Mouse (Mus musculus): ENCODE data around the gene Hsf2bp.

Hsf2bp gene

DNA sequence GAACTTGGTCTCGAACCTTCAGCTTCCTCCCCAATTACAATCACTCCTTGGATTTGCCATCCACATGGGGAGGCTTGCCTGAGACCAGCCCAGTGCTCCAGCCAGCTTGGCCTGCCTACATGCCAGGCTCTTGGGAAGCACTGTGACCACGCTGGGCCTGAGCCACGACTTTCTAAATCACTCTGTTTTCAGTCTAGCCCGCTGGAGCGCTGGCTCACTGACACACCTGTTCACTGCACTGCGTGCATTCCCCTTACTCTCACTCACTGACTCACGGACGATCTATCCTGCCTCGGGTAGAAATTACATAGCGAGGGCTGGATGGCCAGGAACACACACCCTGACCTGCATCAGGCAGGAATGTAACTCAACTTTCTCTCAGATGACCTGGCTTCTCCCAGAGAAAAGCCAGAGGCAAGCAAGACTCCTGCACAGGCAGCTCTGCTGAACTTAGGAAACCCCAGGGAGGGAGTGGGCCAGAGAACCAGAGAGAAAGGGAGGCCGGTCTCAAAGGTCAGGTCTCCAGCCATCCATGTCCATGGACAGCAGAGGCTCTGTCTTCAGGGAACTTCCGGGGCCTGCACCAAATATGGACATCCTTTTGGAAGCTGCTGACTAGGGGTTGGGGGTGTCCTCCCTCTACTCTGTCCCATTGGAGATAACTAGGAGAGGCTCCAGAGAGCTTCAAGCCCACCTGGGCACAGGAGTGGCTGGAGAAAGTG lies 97.4 kb downstream of the Hsf2bp start:
- DNase-seq (ENCODE audit: low read depth, low spot score) = no peak

DNA sequence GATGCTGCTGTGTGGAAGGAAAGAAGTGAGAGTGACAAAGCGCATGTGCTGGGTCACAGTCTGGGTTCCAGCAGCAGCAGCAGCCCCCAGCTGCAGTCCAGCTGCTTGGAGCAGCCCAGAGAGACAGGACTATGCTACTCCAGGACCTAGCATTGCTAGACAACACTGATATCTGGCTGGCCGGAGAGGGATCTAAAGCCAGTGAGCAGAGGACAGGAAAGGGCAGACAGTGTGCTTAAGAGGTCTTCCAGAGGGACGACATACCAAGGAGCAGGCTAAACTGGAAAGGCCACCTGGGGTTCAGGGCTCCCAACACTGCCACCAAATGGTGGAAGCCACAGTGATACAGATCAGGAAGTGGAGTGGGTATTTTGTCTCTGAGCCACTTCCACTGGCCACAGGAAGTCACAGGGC lies 99.0 kb downstream of the Hsf2bp start:
- no peak for DNase-seq (ENCODE audit: low read depth, low spot score)

DNA sequence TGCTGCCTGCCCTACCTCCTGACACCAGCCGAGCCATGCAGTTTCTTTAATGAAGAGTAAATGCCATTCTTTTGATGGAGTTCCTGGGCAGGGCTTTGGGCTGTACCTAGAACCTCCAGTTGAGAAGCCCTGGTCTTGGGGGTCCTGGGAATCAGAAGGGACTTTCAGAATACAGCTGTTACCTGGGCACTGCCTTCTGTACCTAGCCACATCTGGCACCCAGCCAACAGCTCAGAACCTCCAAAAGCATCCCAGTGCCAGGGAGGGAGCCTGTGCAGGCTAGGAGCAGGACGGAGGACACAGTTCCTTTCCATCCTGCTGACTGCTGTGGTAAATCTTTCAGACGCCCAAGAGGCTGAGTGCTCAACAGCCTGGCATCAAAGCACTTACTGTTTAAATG lies 100.3 kb downstream of the Hsf2bp start:
- no peak for DNase-seq (ENCODE audit: low read depth, low spot score)

DNA sequence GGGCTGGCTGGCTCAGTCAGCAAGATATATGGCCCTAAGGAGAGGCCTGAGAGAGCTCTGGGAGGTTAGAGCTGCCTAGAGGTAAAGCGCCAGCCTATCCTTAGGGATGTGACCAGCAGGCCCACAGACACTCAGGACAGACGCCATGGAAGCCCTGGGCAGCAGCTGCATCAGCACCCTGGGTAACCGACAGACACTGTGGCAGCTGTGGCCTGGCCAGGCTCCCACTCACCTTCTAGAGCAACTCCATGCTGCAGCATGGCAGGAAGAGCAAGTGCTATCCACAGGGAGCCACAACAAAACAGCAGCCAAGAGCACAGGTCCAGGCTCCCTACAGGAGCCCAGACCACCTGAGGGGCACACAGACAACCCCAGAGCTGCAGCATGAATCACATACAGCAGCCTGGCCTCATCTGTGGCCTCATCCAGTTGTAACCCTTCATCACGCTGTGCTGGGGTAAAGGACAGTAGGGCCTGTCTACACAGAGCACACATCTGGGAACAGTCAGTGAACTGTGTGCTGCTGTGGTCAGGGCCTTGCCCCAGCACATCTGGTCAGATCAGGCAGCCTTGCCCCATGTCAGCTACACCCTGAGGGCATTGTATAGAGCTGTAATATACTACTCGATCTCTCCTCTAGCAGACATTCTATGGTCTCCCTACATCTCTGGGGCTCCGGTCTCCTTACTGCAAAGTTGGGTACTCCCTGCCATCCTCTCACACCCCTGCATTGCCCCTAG lies 100.9 kb downstream of the Hsf2bp start:
- DNase-seq (ENCODE audit: low read depth, low spot score) = no peak

DNA sequence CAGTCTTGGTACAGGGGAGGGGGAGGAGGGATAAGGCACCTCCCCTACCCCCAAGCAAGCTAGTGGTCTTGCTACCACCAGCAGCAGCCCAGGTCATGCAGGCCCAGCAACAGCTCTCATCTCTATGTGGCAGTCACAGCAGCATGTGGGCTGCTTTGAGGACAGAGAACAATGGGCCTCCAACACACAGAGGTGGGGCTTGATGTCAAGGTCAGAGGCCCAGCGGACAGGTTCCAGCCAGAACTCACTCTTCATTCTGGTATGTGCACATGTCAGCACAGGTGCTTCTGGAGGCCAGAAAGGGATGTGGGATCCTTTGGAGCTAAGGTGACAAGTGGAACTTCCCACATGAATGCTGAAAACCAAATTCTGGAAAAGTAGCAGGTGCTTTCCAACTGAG lies 102.2 kb downstream of the Hsf2bp start:
- no peak for DNase-seq (ENCODE audit: low read depth, low spot score)

DNA sequence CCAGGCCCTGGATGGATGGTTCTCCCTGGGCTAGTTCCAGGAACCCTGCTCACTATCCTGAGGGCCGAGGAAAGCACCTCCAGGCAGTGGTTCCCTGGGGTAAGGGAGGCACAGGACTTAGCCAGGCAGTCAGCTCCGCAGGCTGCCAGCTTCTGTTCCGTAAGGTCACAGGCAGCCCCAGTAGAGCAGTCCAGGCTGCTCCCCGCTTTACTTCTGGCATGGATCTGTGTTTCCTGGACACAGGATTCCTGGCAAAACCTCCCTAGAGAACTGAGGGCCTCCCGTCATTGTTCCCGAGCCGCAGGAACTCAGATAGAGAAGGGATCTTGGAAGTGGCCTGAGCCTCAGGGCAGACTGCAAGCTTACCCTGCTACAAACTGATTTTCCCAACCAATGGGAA lies 104.7 kb downstream of the Hsf2bp start:
- DNase-seq (ENCODE audit: low read depth, low spot score) = no peak

DNA sequence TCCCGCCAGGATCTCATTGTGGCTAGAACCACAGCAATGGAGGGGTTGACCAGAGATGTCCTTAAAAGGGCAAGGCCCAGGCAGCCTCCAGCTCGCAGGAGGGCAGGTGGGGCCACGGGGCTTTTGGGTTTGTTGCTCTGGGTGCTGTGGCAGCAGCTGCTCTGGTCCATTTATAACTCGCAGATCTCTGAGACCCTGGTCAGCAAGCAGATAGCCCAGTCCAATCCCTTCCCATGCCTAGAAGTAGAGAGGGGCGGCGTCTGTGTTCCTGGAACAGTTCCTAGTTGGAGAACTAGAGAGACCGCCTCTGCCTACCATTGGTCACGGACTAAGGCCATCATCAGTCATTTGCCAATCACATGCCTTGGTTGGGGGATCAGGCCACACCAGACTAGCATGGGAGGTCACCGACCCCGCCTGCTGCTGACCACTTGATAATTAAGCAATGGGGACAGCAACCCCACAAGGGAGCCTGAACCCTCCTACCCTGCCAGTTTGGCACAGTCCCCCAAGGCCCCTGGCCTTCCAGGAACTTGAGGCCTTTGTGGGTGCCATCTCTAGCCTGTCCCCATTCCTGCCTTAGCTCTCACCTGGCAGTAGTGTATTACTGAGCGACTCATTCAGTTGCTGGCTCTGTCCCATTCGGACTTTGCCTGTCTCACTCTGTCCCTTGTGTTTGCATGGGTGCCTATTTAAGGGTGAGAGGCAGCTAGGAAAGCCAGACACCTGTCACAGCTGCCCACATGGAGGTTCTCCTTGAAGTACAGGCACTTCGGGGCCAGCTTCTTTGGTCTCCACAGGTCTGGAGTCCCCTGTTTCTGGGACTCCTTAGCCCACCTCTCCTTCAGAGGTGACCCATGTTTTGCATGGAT lies 106.1 kb downstream of the Hsf2bp start:
- no peak for DNase-seq (ENCODE audit: low read depth, low spot score)

DNA sequence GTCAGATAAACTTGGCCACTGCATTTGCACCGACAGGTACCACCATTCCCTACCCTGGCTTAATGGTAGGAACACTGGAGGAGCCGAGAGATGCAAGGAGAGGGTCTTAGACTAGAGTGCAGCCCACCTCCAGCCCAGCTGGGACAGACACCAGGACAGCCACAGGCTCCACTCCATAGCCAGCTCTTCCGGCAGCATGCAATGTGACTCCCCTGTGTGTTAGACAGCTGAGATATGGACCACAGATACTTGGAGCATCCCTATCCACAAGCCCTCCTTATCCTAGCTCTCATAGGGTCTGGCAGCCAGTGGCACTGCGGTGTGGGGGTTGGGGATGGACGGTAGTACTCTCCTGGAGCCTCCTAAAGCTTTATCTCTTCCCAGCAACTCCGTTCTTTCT lies 107.1 kb downstream of the Hsf2bp start:
- DNase-seq (ENCODE audit: low read depth, low spot score) = no peak

DNA sequence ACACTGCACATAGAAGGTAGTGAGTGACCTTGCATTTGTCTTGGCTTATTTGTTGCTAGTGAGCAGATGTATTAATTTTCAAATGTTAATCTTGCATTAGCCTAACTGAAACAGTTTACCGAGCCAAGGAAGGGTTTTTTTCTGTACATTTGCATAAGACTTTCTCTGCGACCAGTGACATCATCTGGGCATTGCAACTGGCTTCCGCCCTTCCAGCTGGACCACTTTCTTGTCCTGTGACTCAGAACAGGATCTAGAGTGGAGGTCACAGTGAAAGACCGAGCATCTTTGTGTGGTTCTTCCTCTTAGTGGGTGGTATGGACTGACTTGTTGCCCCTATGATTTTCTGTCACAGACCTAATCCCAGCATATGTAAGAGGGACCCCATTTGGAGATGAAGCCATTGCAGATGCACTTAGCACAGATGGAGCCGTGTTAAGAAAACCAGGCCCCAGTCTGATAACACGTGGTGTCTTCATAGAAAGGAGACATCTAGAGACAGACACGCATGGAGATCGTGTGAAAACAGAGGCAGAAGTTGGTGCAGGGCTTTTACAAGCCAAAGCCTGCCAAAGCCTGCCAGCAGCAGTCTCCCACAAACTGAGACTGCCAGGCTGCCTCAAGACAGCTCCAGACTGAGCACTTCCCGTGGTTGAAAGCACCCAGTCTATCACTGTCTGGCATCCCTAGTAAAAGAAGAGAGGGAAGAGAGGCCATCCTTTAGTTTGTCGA lies 108.1 kb downstream of the Hsf2bp start:
- DNase-seq (ENCODE audit: low read depth, low spot score) = no peak

DNA sequence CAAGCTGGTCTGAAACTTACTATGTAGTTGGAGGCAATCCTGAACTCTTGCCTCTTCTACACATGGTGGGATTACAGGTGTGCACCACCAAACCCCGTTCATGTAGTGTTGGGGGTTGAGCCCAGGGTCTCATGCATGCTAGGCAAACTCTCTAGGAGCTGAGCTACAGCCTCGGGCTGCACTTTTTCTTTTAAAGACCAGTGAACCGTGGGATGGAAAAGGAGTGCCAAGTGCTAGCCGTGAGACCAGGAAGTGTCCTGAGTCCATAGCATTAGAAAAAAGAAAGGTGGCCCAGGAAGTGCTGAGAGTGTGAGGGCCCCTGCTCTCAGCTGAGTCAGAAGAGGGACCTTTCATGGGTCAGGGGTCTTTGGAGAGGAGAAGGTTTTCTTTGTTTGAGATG lies 111.9 kb downstream of the Hsf2bp start:
- no peak for DNase-seq (ENCODE audit: low read depth, low spot score)

DNA sequence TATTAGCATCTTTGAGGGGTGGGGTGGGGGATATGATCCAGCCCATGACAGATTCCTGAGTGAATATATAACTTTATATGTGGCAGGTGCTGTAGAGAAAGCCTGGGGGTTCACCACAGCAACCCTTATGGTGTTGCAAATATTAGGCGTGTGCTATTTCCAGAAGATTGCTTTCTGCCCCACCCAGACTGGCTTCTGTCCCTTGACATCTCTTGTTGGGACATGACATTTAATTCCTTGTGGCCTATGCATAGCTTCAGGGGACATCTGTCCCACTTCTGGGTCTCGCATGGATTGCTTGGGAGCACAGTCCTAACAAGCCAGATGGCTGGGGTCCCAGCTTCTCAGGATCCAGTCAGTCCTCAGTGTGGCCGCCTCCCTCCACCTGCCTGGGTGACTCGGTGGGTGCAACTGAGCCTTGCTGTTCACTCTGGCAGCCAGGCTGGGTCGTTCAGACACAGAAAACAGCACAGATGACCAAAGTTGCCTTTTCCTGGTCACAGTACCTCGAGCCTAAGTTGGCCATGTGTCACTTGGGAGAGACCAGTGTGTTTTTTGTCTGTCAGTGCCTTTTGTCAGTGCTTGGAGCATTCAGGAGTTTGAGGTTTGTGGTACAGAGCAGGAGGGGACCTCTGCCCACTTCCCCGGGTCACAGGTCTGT lies 112.7 kb downstream of the Hsf2bp start:
- DNase-seq (ENCODE audit: low read depth, low spot score) = no peak

DNA sequence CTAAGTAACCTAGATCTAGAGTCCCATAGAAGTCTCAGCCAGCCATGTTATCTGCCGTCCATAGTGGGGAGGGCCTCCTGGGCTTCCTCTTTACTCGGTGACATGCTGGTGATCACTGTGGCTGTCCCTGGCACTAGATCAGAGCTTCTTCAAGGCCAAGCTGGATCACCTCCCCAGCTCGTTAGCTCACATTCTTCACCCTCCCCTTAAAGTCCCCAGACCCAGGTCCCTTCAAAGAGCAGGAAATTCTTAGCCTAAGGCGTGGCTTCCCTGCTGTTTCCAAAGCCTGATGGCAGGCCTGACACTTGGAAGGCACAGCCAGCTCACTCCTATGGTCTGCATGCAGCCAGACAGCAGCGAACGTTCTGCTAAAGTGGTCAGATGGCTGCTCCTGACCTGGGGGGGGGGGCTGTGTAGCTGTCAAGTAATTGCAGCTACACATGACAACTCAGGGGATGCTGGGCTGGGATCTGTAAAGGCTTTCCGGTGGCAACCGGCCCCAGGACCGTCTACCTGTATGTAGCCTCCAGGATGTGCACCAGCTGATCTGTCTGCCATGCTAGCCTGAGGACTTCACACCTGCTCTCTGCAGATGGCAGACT lies 115.5 kb downstream of the Hsf2bp start:
- no peak for DNase-seq (ENCODE audit: low read depth, low spot score)

DNA sequence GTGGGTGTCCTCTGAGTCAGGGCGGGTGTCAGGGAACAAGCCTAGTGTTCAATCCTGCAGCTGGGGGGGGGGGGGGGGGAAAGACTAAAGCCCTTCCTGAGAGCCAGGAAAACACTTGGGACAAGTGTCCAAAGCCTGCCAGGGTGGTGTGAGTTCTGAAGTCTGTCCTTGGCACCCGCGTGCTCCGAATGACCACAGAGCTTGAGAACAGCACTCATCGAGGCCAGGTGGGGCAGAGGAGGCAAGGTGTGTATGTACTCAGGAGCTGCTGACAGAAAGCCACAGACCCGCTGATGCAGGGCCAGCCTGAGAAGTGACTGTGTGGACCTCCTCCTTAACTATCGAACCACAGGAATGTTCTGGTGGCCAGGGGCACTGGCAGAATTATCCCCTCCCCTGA lies 116.5 kb downstream of the Hsf2bp start:
- no peak for DNase-seq (ENCODE audit: low read depth, low spot score)

DNA sequence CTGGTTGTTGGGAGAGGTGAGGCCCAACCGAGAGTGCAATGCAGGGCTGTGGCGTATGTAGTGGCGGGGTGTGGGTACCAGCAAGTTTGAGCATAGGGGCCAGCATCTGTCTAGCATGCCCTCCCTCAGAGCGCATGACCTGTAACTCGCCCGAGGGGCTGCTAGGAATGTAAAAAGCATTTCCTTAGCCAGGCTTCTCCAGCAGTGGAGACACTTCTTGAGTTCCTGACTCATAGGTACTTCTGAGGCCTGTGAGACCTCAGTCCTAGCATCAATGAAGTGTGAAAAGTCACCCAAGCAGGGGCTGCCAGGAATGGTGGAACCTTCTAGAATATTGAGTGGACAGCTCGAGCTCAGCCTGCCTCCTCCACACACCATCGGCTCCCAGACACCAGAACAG lies 117.8 kb downstream of the Hsf2bp start:
- no peak for DNase-seq (ENCODE audit: low read depth, low spot score)

DNA sequence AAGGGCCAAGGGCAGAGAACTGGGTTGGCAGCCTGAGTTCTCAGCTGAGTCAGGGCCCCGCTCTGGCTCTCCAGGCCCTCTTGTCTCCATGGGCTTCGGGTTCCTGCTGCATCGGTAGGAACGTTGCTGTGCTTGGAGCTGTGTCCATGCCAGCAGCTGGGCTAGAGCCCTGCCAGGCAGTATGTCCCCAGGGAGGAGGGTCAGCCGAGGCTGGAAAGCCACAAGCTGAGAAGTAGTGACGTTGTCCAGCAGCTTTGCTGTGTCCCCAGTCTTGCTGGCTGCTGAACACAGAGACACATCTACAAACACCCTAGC lies 119.7 kb downstream of the Hsf2bp start:
- DNase-seq (ENCODE audit: low read depth, low spot score) = no peak

DNA sequence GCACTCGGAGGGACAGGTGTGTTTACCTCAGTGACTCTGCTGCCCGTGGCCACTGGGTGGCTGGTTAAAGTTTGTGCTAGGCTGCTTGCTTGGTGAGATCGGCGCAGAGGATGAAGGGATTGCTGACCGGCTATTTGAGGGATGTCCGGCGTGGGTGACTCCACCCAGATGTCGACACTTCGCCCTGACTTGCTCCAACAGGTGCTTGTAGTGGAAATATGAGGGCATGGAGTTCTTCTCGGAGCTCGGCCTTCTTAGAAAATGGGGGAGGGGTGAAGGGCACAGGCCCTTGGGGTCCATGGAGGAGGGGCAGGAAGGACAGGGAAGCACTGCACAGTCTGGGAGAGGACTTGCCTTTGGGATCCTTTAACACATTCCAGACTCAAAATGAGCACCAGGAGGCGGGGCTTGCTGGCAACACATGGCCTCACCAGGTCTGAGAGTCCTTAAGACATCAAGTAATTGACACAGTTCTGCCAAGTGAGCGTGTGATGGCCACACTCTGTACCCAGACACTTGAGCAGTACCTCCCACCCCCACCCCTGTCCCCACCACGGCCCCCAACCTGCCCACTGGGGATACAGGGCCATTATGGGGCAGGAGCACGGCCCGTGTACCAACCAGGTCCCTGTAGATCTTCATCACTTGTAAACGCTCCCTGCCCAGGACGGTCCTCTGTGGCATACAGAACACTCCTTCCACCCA lies 120.2 kb downstream of the Hsf2bp start:
- DNase-seq (ENCODE audit: low read depth, low spot score) = no peak

DNA sequence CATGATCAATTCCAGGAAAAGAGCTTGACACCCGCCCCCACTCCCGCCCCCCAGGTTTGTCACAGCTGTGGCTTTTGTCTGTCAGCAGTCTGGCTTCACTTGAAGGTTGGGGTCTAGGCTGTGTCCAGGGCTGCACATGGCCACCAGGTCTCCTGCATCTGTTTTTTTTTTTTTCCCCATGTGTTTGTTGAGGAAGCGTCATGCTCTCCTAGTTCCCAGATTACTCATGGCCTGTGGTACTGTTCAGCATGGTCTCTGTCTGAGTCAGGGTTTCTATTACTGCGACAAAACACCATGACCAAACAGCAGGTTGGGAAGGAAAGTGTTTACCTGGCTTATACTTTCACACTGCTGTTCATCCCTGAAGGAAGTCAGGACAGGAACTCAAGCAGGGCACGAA lies 121.8 kb downstream of the Hsf2bp start:
- no peak for DNase-seq (ENCODE audit: low read depth, low spot score)

DNA sequence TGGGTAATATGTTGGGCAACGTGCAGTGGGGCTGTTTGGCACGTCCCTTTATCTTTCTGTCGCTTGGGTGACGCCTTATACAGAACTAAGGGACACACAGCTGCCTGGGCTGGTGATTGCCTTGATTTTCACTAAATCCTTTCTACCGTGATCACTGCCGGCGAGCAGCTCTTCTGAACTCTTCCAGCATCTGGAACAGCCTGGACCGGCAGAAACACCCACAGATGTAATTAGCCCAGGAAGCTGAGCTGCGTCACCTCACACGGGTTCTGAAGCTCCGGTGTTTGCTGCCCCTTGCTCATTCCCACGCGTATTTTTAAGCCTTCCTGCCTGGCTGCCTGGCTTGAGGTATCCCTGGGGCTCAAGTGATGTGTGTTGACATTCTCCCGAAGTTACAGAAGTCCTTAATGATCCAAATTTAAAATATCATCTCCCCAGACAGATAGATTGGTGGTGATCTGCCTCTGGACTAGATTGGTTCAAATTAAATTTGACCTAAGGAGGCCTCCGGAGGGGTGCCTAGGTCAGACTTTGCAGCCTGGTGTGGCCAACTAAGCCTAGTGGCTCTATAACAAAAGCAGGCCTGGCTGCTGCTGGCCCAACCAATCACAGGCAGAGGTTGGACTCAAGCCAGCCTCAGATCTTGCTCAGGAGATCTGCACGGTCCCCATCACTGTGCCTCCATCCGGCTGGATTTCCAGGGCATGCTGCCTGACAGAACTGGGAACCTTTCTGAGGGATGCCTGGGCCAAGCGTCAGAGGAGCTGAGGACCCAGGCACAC lies 123.1 kb downstream of the Hsf2bp start:
- no peak for DNase-seq (ENCODE audit: low read depth, low spot score)

DNA sequence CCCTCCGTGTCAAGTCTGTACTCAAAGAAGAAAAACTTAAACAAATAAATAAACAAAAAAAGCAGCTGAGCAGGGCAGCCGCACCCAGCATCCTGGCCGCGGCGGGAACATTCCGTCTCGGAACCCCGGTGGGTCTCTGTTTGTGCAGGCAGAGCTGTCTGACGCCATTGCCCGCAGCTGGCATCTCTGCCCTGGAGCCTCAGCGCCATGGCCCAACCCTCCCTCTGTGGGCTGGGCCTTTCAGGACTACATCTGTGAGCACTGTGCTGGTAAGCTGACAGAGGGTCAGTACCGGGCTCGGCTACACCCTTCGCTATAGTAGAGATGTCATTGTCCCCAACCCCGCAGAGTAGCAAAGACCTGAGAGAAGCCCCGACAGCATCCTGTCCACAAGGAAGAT lies 123.8 kb downstream of the Hsf2bp start:
- no peak for DNase-seq (ENCODE audit: low read depth, low spot score)

DNA sequence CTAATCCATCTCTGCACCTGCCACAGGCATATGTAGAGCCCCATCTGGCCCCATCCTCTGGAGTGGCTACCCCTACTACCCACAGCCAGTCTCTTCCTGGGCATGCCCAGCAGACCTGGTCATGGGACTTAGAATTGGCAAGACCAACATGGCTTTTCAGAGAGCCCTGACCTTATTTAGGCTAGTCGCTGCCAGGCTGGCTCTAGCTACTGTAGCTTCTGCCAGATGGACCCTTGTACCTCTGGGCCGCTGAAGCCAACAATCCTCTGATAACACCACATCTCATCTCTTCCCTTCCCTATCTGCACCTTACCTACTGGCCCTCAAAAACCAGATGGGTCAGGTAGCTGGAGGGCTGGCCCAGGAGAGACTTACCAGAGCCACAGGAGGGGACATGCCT lies 127.2 kb downstream of the Hsf2bp start:
- no peak for DNase-seq (ENCODE audit: low read depth, low spot score)
